Mouse (Mus musculus) skeletal muscle tissue, postnatal 0 days (tissue): ENCODE results near the gene Vps29. TPM values are rescaled to one million over a fixed set of nuclear protein-coding genes. Genes with fewer than 3 reads are reported as not detected.

Source experiments
- polyA plus RNA-seq: library from polyadenylated mRNA; unstranded; fragments of >200 nt; fragmentation: Nextera tagmentation; extraction: Ambion mirVana; gene quantifications from 2 replicates; pipeline ENCODE4 v1.2.1, GENCODE M21; 2015

Gene Vps29
- polyA plus RNA-seq = 124 and 137 TPM in 2 replicates

GRCm38 (mm10) chr5:122353807-122354491, at the start of gene Vps29, which contains the start of gene Rad9b:
Gene Vps29 (plus strand): TSS chr5:122354369.
Gene Rad9b (minus strand): TSS chr5:122354233.

GRCm38 (mm10) chr5:122371591-122372191, 17.5 kb downstream of the Vps29 start, which contains the start of gene Gpn3:
Gene Gpn3 (plus strand): TSS chr5:122371876.

GRCm38 (mm10) chr5:122372192-122372769, 18.1 kb downstream of the Vps29 start, which contains the start of gene Fam216a:
Gene Fam216a (minus strand): TSS chr5:122372364.

GRCm38 (mm10) chr5:122391786-122392180, 37.6 kb downstream of the Vps29 start, which contains the start of gene Arpc3:
Gene Arpc3 (plus strand): TSS chr5:122391878.

Other genes with a start within 250 kb of the Vps29 start
- 0.41 and 0.88 TPM in 2 replicates for gene Ccdc63, start 213.5 kb upstream of the Vps29 start, polyA plus RNA-seq
- gene Ppp1cc, start 196.1 kb upstream of the Vps29 start, polyA plus RNA-seq = 91.7 and 104 TPM in 2 replicates
- gene Hvcn1, start 147.6 kb upstream of the Vps29 start, polyA plus RNA-seq = 5.9 and 7.2 TPM in 2 replicates
- gene Tctn1, start 89.9 kb upstream of the Vps29 start, polyA plus RNA-seq = 3.6 and 3.7 TPM in 2 replicates
- 9.0 and 10.3 TPM in 2 replicates for gene Pptc7, start 70.0 kb upstream of the Vps29 start, polyA plus RNA-seq
- 6.6 and 8.2 TPM in 2 replicates for gene Rad9b, start 136 bp upstream of the Vps29 start, polyA plus RNA-seq
- gene Gpn3, start 17.5 kb downstream of the Vps29 start, polyA plus RNA-seq = 37.4 and 40.1 TPM in 2 replicates
- gene Fam216a, start 18.0 kb downstream of the Vps29 start, polyA plus RNA-seq = 22.7 and 25.2 TPM in 2 replicates
- gene Arpc3, start 37.5 kb downstream of the Vps29 start, polyA plus RNA-seq = 59.2 and 79.9 TPM in 2 replicates
- 24.2 TPM in 2 replicates for gene Anapc7, start 67.3 kb downstream of the Vps29 start, polyA plus RNA-seq
- gene Atp2a2, start 147.9 kb downstream of the Vps29 start, polyA plus RNA-seq = 48.4 and 48.8 TPM in 2 replicates